Mouse (Mus musculus): ENCODE data around the gene Olfr896-ps1. TPM values are rescaled to one million over a fixed set of nuclear protein-coding genes. Genes with fewer than 3 reads are reported as not detected.

The Olfr896-ps1 gene
- polyA plus RNA-seq (2014; fragmentation: Nextera tagmentation; extraction: Ambion mirVana) = not detected in 2 replicates

GRCm38 (mm10) chr9:38290807-38291206 is at the start of gene Olfr896-ps1:
TSS of gene Olfr896-ps1 (plus strand) at chr9:38291107.
- WGBS = 89% methylated on average over 1 of the region's 1 CpGs
- Histone ChIP-seq H3K27me3 (replicated peaks; ENCODE audit: control insufficient read depth, insufficient read depth, low read length) (no peaks in the 10 kb centered on the region), H3K9ac (ENCODE audit: low read length) (no peak within 1 kb of the TSS), H3K4me1 (ENCODE audit: control insufficient read depth, insufficient read depth, low read length) (no peaks in the 10 kb centered on the region), H3K27ac (ENCODE audit: low read depth, low read length) (no peak within 1 kb of the TSS), H3K4me2 (ENCODE audit: low read length) (no peak within 1 kb of the TSS), H3K36me3 (ENCODE audit: control insufficient read depth, insufficient read depth, low read length) (no peaks in the 10 kb centered on the region), H3K4me3 (ENCODE audit: low read depth, low read length) (no peak within 1 kb of the TSS), H3K9me3 (replicated peaks; ENCODE audit: control insufficient read depth, low read length) (no peaks in the 10 kb centered on the region)
- no peak for ATAC-seq
- DNase-seq (ENCODE audit: low spot score) = no peak

- no peak within 1 kb of the TSS for H3K27ac ChIP-seq (ENCODE audit: low read depth, low read length)
- no peaks in the 10 kb centered on the region for H3K9me3 ChIP-seq (replicated peaks; ENCODE audit: control insufficient read depth, low read length)
- H3K4me3 ChIP-seq (ENCODE audit: low read depth, low read length) = no peak within 1 kb of the TSS
- DNase-seq (ENCODE audit: low spot score) = no peak
- H3K36me3 ChIP-seq (ENCODE audit: control insufficient read depth, insufficient read depth, low read length) = no peaks in the 10 kb centered on the region
- ATAC-seq = no peak
- H3K27me3 ChIP-seq (replicated peaks; ENCODE audit: control insufficient read depth, insufficient read depth, low read length) = no peaks in the 10 kb centered on the region
- no peak within 1 kb of the TSS for H3K9ac ChIP-seq (ENCODE audit: low read length)
- no peaks in the 10 kb centered on the region for H3K4me1 ChIP-seq (ENCODE audit: control insufficient read depth, insufficient read depth, low read length)
- no peak within 1 kb of the TSS for H3K4me2 ChIP-seq (ENCODE audit: low read length)
Measured at GRCm38 (mm10) chr9:38252474-38252873, 38.4 kb upstream of the Olfr896-ps1 start, which contains the start of gene Olfr143. TSS of gene Olfr143 (plus strand) at chr9:38252774.

GRCm38 (mm10) chr9:38267551-38267950 is 23.4 kb upstream of the Olfr896-ps1 start, which contains the start of gene Olfr895:
TSS of gene Olfr895 (plus strand) at chr9:38267851.
- Histone ChIP-seq H3K4me1 (ENCODE audit: control insufficient read depth, insufficient read depth, low read length) (no peaks in the 10 kb centered on the region), H3K4me3 (ENCODE audit: low read depth, low read length) (no peak within 1 kb of the TSS), H3K9ac (ENCODE audit: low read length) (no peak within 1 kb of the TSS), H3K36me3 (ENCODE audit: control insufficient read depth, insufficient read depth, low read length) (no peaks in the 10 kb centered on the region), H3K27me3 (replicated peaks; ENCODE audit: control insufficient read depth, insufficient read depth, low read length) (no peaks in the 10 kb centered on the region), H3K4me2 (ENCODE audit: low read length) (no peak within 1 kb of the TSS), H3K9me3 (replicated peaks; ENCODE audit: control insufficient read depth, low read length) (no peaks in the 10 kb centered on the region), H3K27ac (ENCODE audit: low read depth, low read length) (no peak within 1 kb of the TSS)
- ATAC-seq = no peak
- no peak for DNase-seq (ENCODE audit: low spot score)

GRCm38 (mm10) chr9:38328760-38329159 is 37.9 kb downstream of the Olfr896-ps1 start, which contains the start of gene Olfr25:
TSS of gene Olfr25 (plus strand) at chr9:38329060.
- H3K9ac ChIP-seq (ENCODE audit: low read length) = no peak within 1 kb of the TSS
- H3K9me3 ChIP-seq (replicated peaks; ENCODE audit: control insufficient read depth, low read length) = no peaks in the 10 kb centered on the region
- H3K4me1 ChIP-seq (ENCODE audit: control insufficient read depth, insufficient read depth, low read length) = no peaks in the 10 kb centered on the region
- no peaks in the 10 kb centered on the region for H3K36me3 ChIP-seq (ENCODE audit: control insufficient read depth, insufficient read depth, low read length)
- DNase-seq (ENCODE audit: low spot score) = no peak
- H3K4me3 ChIP-seq (ENCODE audit: low read depth, low read length) = no peak within 1 kb of the TSS
- no peak within 1 kb of the TSS for H3K4me2 ChIP-seq (ENCODE audit: low read length)
- H3K27me3 ChIP-seq (replicated peaks; ENCODE audit: control insufficient read depth, insufficient read depth, low read length) = no peaks in the 10 kb centered on the region
- ATAC-seq = no peak
- no peak within 1 kb of the TSS for H3K27ac ChIP-seq (ENCODE audit: low read depth, low read length)
- 70% methylated on average over 3 of the region's 3 CpGs for WGBS

Other genes starting within 250 kb of the Olfr896-ps1 start
- gene Olfr884, start 244.6 kb upstream of the Olfr896-ps1 start, polyA plus RNA-seq (2014; fragmentation: Nextera tagmentation; extraction: Ambion mirVana) = not detected in 2 replicates
- gene Olfr885, start 229.8 kb upstream of the Olfr896-ps1 start, polyA plus RNA-seq (2014; fragmentation: Nextera tagmentation; extraction: Ambion mirVana) = not detected in 2 replicates
- not detected in 2 replicates for gene Olfr887, start 207.0 kb upstream of the Olfr896-ps1 start, polyA plus RNA-seq (2014; fragmentation: Nextera tagmentation; extraction: Ambion mirVana)
- gene Olfr888, start 183.0 kb upstream of the Olfr896-ps1 start, polyA plus RNA-seq (2014; fragmentation: Nextera tagmentation; extraction: Ambion mirVana) = not detected in 2 replicates
- gene Olfr889, start 175.9 kb upstream of the Olfr896-ps1 start, polyA plus RNA-seq (2014; fragmentation: Nextera tagmentation; extraction: Ambion mirVana) = 0.04 and 0.06 TPM in 2 replicates
- gene Olfr890, start 148.6 kb upstream of the Olfr896-ps1 start, polyA plus RNA-seq (2014; fragmentation: Nextera tagmentation; extraction: Ambion mirVana) = not detected in 2 replicates
- not detected in 2 replicates for gene Olfr891, start 110.3 kb upstream of the Olfr896-ps1 start, polyA plus RNA-seq (2014; fragmentation: Nextera tagmentation; extraction: Ambion mirVana)
- not detected in 2 replicates for gene Olfr893, start 82.7 kb upstream of the Olfr896-ps1 start, polyA plus RNA-seq (2014; fragmentation: Nextera tagmentation; extraction: Ambion mirVana)
- gene Olfr894, start 73.1 kb upstream of the Olfr896-ps1 start, polyA plus RNA-seq (2014; fragmentation: Nextera tagmentation; extraction: Ambion mirVana) = not detected in 2 replicates
- gene Olfr143, start 38.3 kb upstream of the Olfr896-ps1 start, polyA plus RNA-seq (2014; fragmentation: Nextera tagmentation; extraction: Ambion mirVana) = not detected in 2 replicates
- not detected in 2 replicates for gene Olfr895, start 23.3 kb upstream of the Olfr896-ps1 start, polyA plus RNA-seq (2014; fragmentation: Nextera tagmentation; extraction: Ambion mirVana)
- not detected in 2 replicates for gene Olfr25, start 38.0 kb downstream of the Olfr896-ps1 start, polyA plus RNA-seq (2014; fragmentation: Nextera tagmentation; extraction: Ambion mirVana)
- gene Olfr898, start 57.3 kb downstream of the Olfr896-ps1 start, polyA plus RNA-seq (2014; fragmentation: Nextera tagmentation; extraction: Ambion mirVana) = not detected in 2 replicates
- not detected in 2 replicates for gene Olfr250, start 75.8 kb downstream of the Olfr896-ps1 start, polyA plus RNA-seq (2014; fragmentation: Nextera tagmentation; extraction: Ambion mirVana)
- gene Olfr251, start 86.0 kb downstream of the Olfr896-ps1 start, polyA plus RNA-seq (2014; fragmentation: Nextera tagmentation; extraction: Ambion mirVana) = not detected in 2 replicates
- not detected in 2 replicates for gene Olfr147, start 110.6 kb downstream of the Olfr896-ps1 start, polyA plus RNA-seq (2014; fragmentation: Nextera tagmentation; extraction: Ambion mirVana)
- not detected in 2 replicates for gene Olfr901, start 138.3 kb downstream of the Olfr896-ps1 start, polyA plus RNA-seq (2014; fragmentation: Nextera tagmentation; extraction: Ambion mirVana)
- gene Olfr902, start 156.5 kb downstream of the Olfr896-ps1 start, polyA plus RNA-seq (2014; fragmentation: Nextera tagmentation; extraction: Ambion mirVana) = not detected in 2 replicates
- gene Olfr904, start 172.0 kb downstream of the Olfr896-ps1 start, polyA plus RNA-seq (2014; fragmentation: Nextera tagmentation; extraction: Ambion mirVana) = not detected in 2 replicates
- gene Olfr905, start 180.0 kb downstream of the Olfr896-ps1 start, polyA plus RNA-seq (2014; fragmentation: Nextera tagmentation; extraction: Ambion mirVana) = not detected in 2 replicates
- not detected in 2 replicates for gene Olfr906, start 196.0 kb downstream of the Olfr896-ps1 start, polyA plus RNA-seq (2014; fragmentation: Nextera tagmentation; extraction: Ambion mirVana)
- not detected in 2 replicates for gene Olfr907, start 204.7 kb downstream of the Olfr896-ps1 start, polyA plus RNA-seq (2014; fragmentation: Nextera tagmentation; extraction: Ambion mirVana)
- gene Olfr911-ps1, start 230.5 kb downstream of the Olfr896-ps1 start, polyA plus RNA-seq (2014; fragmentation: Nextera tagmentation; extraction: Ambion mirVana) = not detected in 2 replicates
- not detected in 2 replicates for gene Olfr910, start 246.7 kb downstream of the Olfr896-ps1 start, polyA plus RNA-seq (2014; fragmentation: Nextera tagmentation; extraction: Ambion mirVana)